Mouse (Mus musculus) MEL (cell line): Measurements from ENCODE around the gene Cmss1. TPM values are rescaled to one million over a fixed set of nuclear protein-coding genes. Genes with fewer than 3 reads are reported as not detected.

Experiments used
- DNase-seq: peaks from one replicate; pipeline ENCODE4 v3.0.0; 2011; ENCODE audit warnings: low read depth, low spot score
- H3K27ac ChIP-seq: 2 replicates; pipeline ENCODE4 v1.5.1; 2012; ENCODE audit warnings: low read depth, mild to moderate bottlenecking, control low read depth, low read length, moderate library complexity; ENCODE audit not compliant: control insufficient read depth
- H3K27me3 ChIP-seq, 2 experiments: fragments of 150-350 bp in 1 of 2; sonication (generic) in 1 of 2; 2 replicates each; pipeline ENCODE4 v1.6.1; 2012; ENCODE audit warnings: low read length in 2 of 2, mild to moderate bottlenecking in 2 of 2, improper control_type of control experiment in 1 of 2, moderate library complexity in 1 of 2; ENCODE audit not compliant: insufficient read depth in 2 of 2, control insufficient read depth in 1 of 2
- H3K36me3 ChIP-seq, 2 experiments: 2 replicates each; pipeline ENCODE4 v1.6.1; 2012 to 2014; ENCODE audit warnings: low read length in 2 of 2, improper control_type of control experiment in 1 of 2, inconsistent platforms in 1 of 2, mild to moderate bottlenecking in 1 of 2; ENCODE audit not compliant: insufficient read depth in 2 of 2, control insufficient read depth in 1 of 2
- H3K4me1 ChIP-seq, 2 experiments: fragments of 150-350 bp in 1 of 2; sonication (generic) in 1 of 2; 2 replicates each; pipeline ENCODE4 v1.6.1; 2012; ENCODE audit warnings: low read length in 2 of 2, improper control_type of control experiment in 1 of 2, mild to moderate bottlenecking in 1 of 2; ENCODE audit not compliant: insufficient read depth in 2 of 2, control insufficient read depth in 1 of 2
- H3K4me3 ChIP-seq, 2 experiments: fragments of 150-350 bp in 1 of 2; sonication (generic) in 1 of 2; 2 replicates each; pipeline ENCODE4 v1.5.1; 2012; ENCODE audit warnings: low read depth in 2 of 2, low read length in 2 of 2, mild to moderate bottlenecking in 2 of 2, moderate library complexity in 2 of 2, control low read depth in 1 of 2, improper control_type of control experiment in 1 of 2; ENCODE audit not compliant: control insufficient read depth in 1 of 2, insufficient read depth in 1 of 2
- H3K79me2 ChIP-seq: 2 replicates; pipeline ENCODE4 v1.6.1; 2012; ENCODE audit warnings: mild to moderate bottlenecking, low read length, moderate library complexity; ENCODE audit not compliant: control insufficient read depth, poor library complexity, insufficient read depth
- H3K9ac ChIP-seq: 2 replicates; pipeline ENCODE4 v1.6.1; 2012; ENCODE audit warnings: low read depth, mild to moderate bottlenecking, control low read depth, low read length, moderate library complexity; ENCODE audit not compliant: control insufficient read depth, poor library complexity, severe bottlenecking
- H3K9me3 ChIP-seq: fragments of 150-350 bp; sonication (generic); replicated peaks from 2 replicates; pipeline ENCODE4 v1.6.1; 2012; ENCODE audit warnings: mild to moderate bottlenecking, low read length, improper control_type of control experiment, moderate library complexity; ENCODE audit not compliant: insufficient read depth
- E2F4 ChIP-seq: IDR thresholded peaks from 2 replicates; pipeline ENCODE4 v1.6.1; 2011; ENCODE audit warnings: low read depth, low read length, improper control_type of control experiment, borderline replicate concordance
- ELF1 ChIP-seq: IDR thresholded peaks from 2 replicates; pipeline ENCODE4 v1.6.1; 2014; ENCODE audit warnings: low read depth, mild to moderate bottlenecking, inconsistent platforms, low read length, improper control_type of control experiment, moderate library complexity
- EP300 ChIP-seq, 2 experiments: IDR thresholded peaks; 2 replicates each; pipeline ENCODE4 v1.6.1; 2011; ENCODE audit warnings: improper control_type of control experiment in 2 of 2, low read length in 2 of 2, low read depth in 1 of 2, mild to moderate bottlenecking in 1 of 2
- ETS1 ChIP-seq: IDR thresholded peaks from 2 replicates; pipeline ENCODE4 v1.6.1; 2012; ENCODE audit warnings: low read depth, mild to moderate bottlenecking, inconsistent platforms, low read length, improper control_type of control experiment, moderate library complexity
- HCFC1 ChIP-seq: IDR thresholded peaks from 2 replicates; pipeline ENCODE4 v1.6.1; 2012; ENCODE audit warnings: low read depth, mild to moderate bottlenecking, inconsistent platforms, low read length, improper control_type of control experiment, moderate library complexity
- JUND ChIP-seq: IDR thresholded peaks from 2 replicates; pipeline ENCODE4 v1.6.1; 2011; ENCODE audit warnings: low read depth, mild to moderate bottlenecking, improper control_type of control experiment, low read length
- KAT2A ChIP-seq: conservative IDR thresholded peaks from 2 replicates; pipeline ENCODE4 v1.6.1; 2012; ENCODE audit warnings: low read depth, low read length, improper control_type of control experiment, inconsistent platforms
- MAX ChIP-seq: IDR thresholded peaks from 2 replicates; pipeline ENCODE4 v1.6.1; 2011; ENCODE audit warnings: low read length, improper control_type of control experiment
- MEF2A ChIP-seq: IDR thresholded peaks from 2 replicates; pipeline ENCODE4 v1.6.1; 2014; ENCODE audit warnings: low read depth, mild to moderate bottlenecking, inconsistent platforms, low read length, improper control_type of control experiment; ENCODE audit not compliant: poor library complexity, insufficient replicate concordance, severe bottlenecking; ENCODE audit errors: extremely low read depth
- MYC ChIP-seq: IDR thresholded peaks from 2 replicates; pipeline ENCODE4 v1.6.1; 2011; ENCODE audit warnings: low read depth, mild to moderate bottlenecking, low read length, improper control_type of control experiment, moderate library complexity
- NRF1 ChIP-seq: IDR thresholded peaks from 2 replicates; pipeline ENCODE4 v1.6.1; 2014; ENCODE audit warnings: low read depth, mild to moderate bottlenecking, inconsistent platforms, low read length, improper control_type of control experiment, moderate library complexity; ENCODE audit not compliant: poor library complexity, insufficient read depth, severe bottlenecking
- POLR2AphosphoS5 ChIP-seq: IDR thresholded peaks from 2 replicates; pipeline ENCODE4 v1.6.1; 2012; ENCODE audit warnings: low read depth, borderline replicate concordance, mild to moderate bottlenecking, inconsistent platforms, low read length, moderate library complexity, mixed read lengths
- RAD21 ChIP-seq: IDR thresholded peaks from 2 replicates; pipeline ENCODE4 v1.6.1; 2011; ENCODE audit warnings: mild to moderate bottlenecking, low read depth, low read length, improper control_type of control experiment
- SMC3 ChIP-seq: IDR thresholded peaks from 2 replicates; pipeline ENCODE4 v1.6.1; 2011; ENCODE audit warnings: low read depth, low read length, improper control_type of control experiment
- TAL1 ChIP-seq: IDR thresholded peaks from 2 replicates; pipeline ENCODE4 v1.6.1; 2012; ENCODE audit warnings: mild to moderate bottlenecking, inconsistent platforms, low read length, moderate library complexity, mixed read lengths
- TBP ChIP-seq: IDR thresholded peaks from 2 replicates; pipeline ENCODE4 v1.8.0; 2011; ENCODE audit warnings: low read depth, low read length, improper control_type of control experiment
- UBTF ChIP-seq: IDR thresholded peaks from 2 replicates; pipeline ENCODE4 v1.6.1; 2012; ENCODE audit warnings: low read depth, mild to moderate bottlenecking, inconsistent platforms, low read length, improper control_type of control experiment, moderate library complexity, borderline replicate concordance; ENCODE audit not compliant: insufficient read depth
- ZC3H11A ChIP-seq: IDR thresholded peaks from 2 replicates; pipeline ENCODE4 v1.6.1; 2012; ENCODE audit warnings: low read depth, mild to moderate bottlenecking, inconsistent platforms, low read length, improper control_type of control experiment
- ZNF384 ChIP-seq: IDR thresholded peaks from 2 replicates; pipeline ENCODE4 v1.6.1; 2012; ENCODE audit warnings: low read depth, mild to moderate bottlenecking, inconsistent platforms, low read length, improper control_type of control experiment
- polyA plus RNA-seq, 2 experiments: library from polyadenylated mRNA; stranded (reverse) in 1 of 2; unstranded in 1 of 2; fragments of >175 nt in 1 of 2; fragments of >200 nt in 1 of 2; gene quantifications; 2 replicates each; pipeline versions ENCODE4 v1.2.1 to v1.2.4; 2012; ENCODE audit warnings: low replicate concordance in 2 of 2, low read depth in 1 of 2; ENCODE audit not compliant: insufficient read length in 2 of 2, insufficient read depth in 1 of 2, missing spikeins in 1 of 2
- total RNA-seq: library from RNA; depleted of rRNA; stranded (reverse); fragments of 300-350 nt; gene quantifications from 2 replicates; pipeline ENCODE4 v1.2.3, GENCODE M21; 2012

Cmss1 gene
- total and polyA plus RNA-seq, 3 experiments: 80.9 to 94.7 TPM; not detected in 1

- Histone ChIP-seq H3K4me3 (no peak overlapping the region), H3K4me1 (no peaks in the 10 kb centered on the region; a peak in 1 of 4 replicates), H3K79me2 (no peaks in the 10 kb centered on the region), H3K27ac (no peak overlapping the region), H3K9me3 (no peaks in the 10 kb centered on the region), H3K27me3 (no peaks in the 10 kb centered on the region), H3K36me3 (peaks cover 0 to 4% of the 10 kb centered on the region in 2 experiments; a peak in 2 of 4 replicates), H3K9ac (no peak overlapping the region)
- DNase-seq: no peak
- TF ChIP-seq NRF1 (no peak), ELF1 (no peak), MEF2A (no peak), RAD21 (no peak), SMC3 (no peak), HCFC1 (no peak), TAL1 (no peak), MAX (no peak), UBTF (no peak)
Measured at GRCm38 (mm10) chr16:57439206-57439605, 167.5 kb downstream of the Cmss1 start.

GRCm38 (mm10) chr16:57438288-57438685 lies 168.4 kb downstream of the Cmss1 start:
- Histone ChIP-seq H3K27ac (no peak overlapping the region), H3K4me1 (no peaks in the 10 kb centered on the region; a peak in 1 of 4 replicates), H3K9me3 (no peaks in the 10 kb centered on the region), H3K27me3 (no peaks in the 10 kb centered on the region), H3K4me3 (no peak overlapping the region), H3K9ac (no peak overlapping the region), H3K79me2 (no peaks in the 10 kb centered on the region), H3K36me3 (peaks cover 0 to 4% of the 10 kb centered on the region in 2 experiments; a peak in 2 of 4 replicates)
- DNase-seq: no peak
- TF ChIP-seq SMC3: no peak
- no peak for TF ChIP-seq MAX
- TF ChIP-seq MYC: no peak
- no peak for TF ChIP-seq ZNF384
- no peak for TF ChIP-seq JUND
- TF ChIP-seq POLR2AphosphoS5: no peak
- TF ChIP-seq ELF1: no peak
- no peak for TF ChIP-seq ETS1
- no peak for TF ChIP-seq ZC3H11A
- no peak for TF ChIP-seq E2F4
- no peak for TF ChIP-seq TBP
- TF ChIP-seq EP300 (IDR thresholded peaks at IDR 0.05; ENCODE audit: low read depth in 1 of 2, low read length in 2 of 2): no peak
- TF ChIP-seq TAL1: no peak
- no peak for TF ChIP-seq KAT2A
